Mouse (Mus musculus): ENCODE measurements around the gene Grasp.

The Grasp gene

GRCm38 (mm10) chr15:101227971-101228370 lies 4.0 kb downstream of the Grasp start:
- DNase-seq (ENCODE audit: low spot score in 2 of 2): no peak

GRCm38 (mm10) chr15:101228866-101229590 lies 5.0 kb downstream of the Grasp start:
- no peak for DNase-seq (ENCODE audit: low spot score in 2 of 2)

- DNase-seq (ENCODE audit: low spot score in 2 of 2): no peak
These were observed 6.5 kb downstream of the Grasp start for GRCm38 (mm10) chr15:101230503-101230902.

GRCm38 (mm10) chr15:101230995-101231647 lies 7.1 kb downstream of the Grasp start:
- DNase-seq (ENCODE audit: low spot score in 2 of 2): no peak

GRCm38 (mm10) chr15:101231648-101232180 lies 7.7 kb downstream of the Grasp start:
- no peak for DNase-seq (ENCODE audit: low spot score in 2 of 2)

GRCm38 (mm10) chr15:101232607-101233006 lies 8.6 kb downstream of the Grasp start:
- DNase-seq (ENCODE audit: low spot score in 2 of 2): no peak

GRCm38 (mm10) chr15:101233183-101233582 lies 9.2 kb downstream of the Grasp start:
- DNase-seq (ENCODE audit: low spot score in 2 of 2): no peak

GRCm38 (mm10) chr15:101233641-101234275 lies 9.8 kb downstream of the Grasp start:
- no peak for DNase-seq (ENCODE audit: low spot score in 2 of 2)

GRCm38 (mm10) chr15:101234611-101235341 lies 10.8 kb downstream of the Grasp start:
- no peak for DNase-seq (ENCODE audit: low spot score in 2 of 2)

GRCm38 (mm10) chr15:101235342-101235698 lies 11.3 kb downstream of the Grasp start:
- peak; percentile 85 to 90 for DNase-seq (ENCODE audit: low spot score in 2 of 2)

GRCm38 (mm10) chr15:101235728-101236327 lies 11.8 kb downstream of the Grasp start:
- no peak for DNase-seq (ENCODE audit: low spot score in 2 of 2)

- DNase-seq (ENCODE audit: low spot score in 2 of 2): peak in 1 of 2 experiments; percentile 80
These were observed 12.9 kb downstream of the Grasp start for GRCm38 (mm10) chr15:101236878-101237277.

GRCm38 (mm10) chr15:101238885-101239511 lies 15.0 kb downstream of the Grasp start:
- peak; percentile 72 to 85 for DNase-seq (ENCODE audit: low spot score in 2 of 2)

- DNase-seq (ENCODE audit: low spot score in 2 of 2): no peak
These were observed 15.8 kb downstream of the Grasp start for GRCm38 (mm10) chr15:101239821-101240220.

GRCm38 (mm10) chr15:101240799-101241204 lies 16.8 kb downstream of the Grasp start:
- peak; percentile 80 to 83 for DNase-seq (ENCODE audit: low spot score in 2 of 2)

- DNase-seq (ENCODE audit: low spot score in 2 of 2): no peak
These were observed 17.2 kb downstream of the Grasp start for GRCm38 (mm10) chr15:101241236-101241635.

GRCm38 (mm10) chr15:101241853-101242252 lies 17.9 kb downstream of the Grasp start:
- no peak for DNase-seq (ENCODE audit: low spot score in 2 of 2)

- DNase-seq (ENCODE audit: low spot score in 2 of 2): no peak
These were observed 18.7 kb downstream of the Grasp start for GRCm38 (mm10) chr15:101242645-101243044.

- no peak for DNase-seq (ENCODE audit: low spot score in 2 of 2)
These were observed 20.0 kb downstream of the Grasp start for GRCm38 (mm10) chr15:101244012-101244411.

- DNase-seq (ENCODE audit: low spot score in 2 of 2): peak; percentile 94 to 96
These were observed 22.5 kb downstream of the Grasp start for GRCm38 (mm10) chr15:101246231-101247154.

Data from thymus, postnatal 10 days (tissue).